Mouse (Mus musculus): Measurements from ENCODE around the gene Neurog1.

Neurog1 gene

GRCm38 (mm10) chr13:56209067-56209411 is 42.9 kb downstream of the Neurog1 start:
- no peak for DNase-seq

GRCm38 (mm10) chr13:56208225-56209066 is 43.5 kb downstream of the Neurog1 start:
- no peak for DNase-seq

All from cerebellum, adult 18-20 months (tissue).